Mouse (Mus musculus): ENCODE results near the gene Abl1.

- TF ChIP-seq CTCF (IDR thresholded peaks at IDR 0.05; ENCODE audit: control insufficient read depth, insufficient read depth, insufficient read length) (no peak), USF1 (IDR thresholded peaks at IDR 0.05; ENCODE audit: low read depth) (no peak), CEBPB (IDR thresholded peaks at IDR 0.05; ENCODE audit: low read depth) (peak; percentile 31), MAX (IDR thresholded peaks at IDR 0.05) (no peak), MYOD1 (IDR thresholded peaks at IDR 0.05; ENCODE audit: control insufficient read depth, insufficient read length, low read depth) (no peak), MYOG (IDR thresholded peaks at IDR 0.05; ENCODE audit: control insufficient read depth, extremely low read depth, insufficient read length) (no peak), FOSL1 (IDR thresholded peaks at IDR 0.05; ENCODE audit: insufficient read depth, low read length, poor library complexity, severe bottlenecking) (no peak)
Measured at GRCm38 (mm10) chr2:31770781-31771441, 82.7 kb downstream of the Abl1 start.

All from C2C12 (cell line).